Mouse (Mus musculus): ENCODE results near the gene Anpep.
"Not testable (repeated sequence)": the region's sequence is repeated elsewhere in the genome, so short reads cannot be mapped to it uniquely, and the experiment has no call there.

Anpep gene

DNA sequence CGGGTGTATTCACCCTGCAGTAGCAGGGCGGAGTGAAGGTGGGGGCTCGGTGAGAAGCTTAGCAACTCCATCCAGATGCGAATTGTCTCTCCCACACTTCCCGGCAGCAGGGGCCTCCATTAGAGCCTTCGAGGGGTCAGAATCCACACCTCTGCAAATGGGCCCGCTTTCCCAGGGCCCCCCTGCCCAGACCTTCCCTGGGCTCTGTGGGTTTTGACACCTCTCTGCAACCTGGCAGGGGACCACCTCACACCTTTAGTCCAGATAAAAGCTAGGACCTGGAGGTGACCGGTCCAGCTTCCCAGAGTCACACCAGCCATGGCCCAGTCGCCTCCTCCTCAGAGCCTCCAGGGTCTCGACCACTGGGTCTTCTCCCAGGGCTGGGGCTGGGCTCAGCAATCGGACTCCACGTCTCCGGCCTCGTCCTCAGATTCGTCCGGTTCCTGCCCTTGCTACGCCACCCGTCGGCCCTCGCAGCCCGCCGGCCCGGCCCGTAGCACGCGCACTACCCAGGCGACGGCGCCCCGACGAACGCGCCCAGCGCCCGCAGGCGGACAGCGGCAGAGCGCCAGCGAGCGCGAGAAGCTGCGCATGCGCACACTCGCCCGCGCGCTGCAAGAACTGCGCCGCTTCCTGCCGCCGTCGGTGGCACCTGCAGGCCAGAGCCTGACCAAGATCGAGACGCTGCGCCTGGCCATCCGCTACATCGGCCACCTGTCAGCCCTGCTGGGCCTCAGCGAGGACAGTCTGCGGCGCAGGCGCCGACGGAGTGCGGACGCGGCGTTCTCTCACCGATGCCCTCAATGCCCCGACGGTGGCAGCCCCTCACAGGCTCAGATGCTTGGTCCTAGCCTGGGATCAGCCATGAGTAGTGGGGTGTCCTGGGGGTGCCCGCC, 50.0 kb downstream of the Anpep start, which contains the start of gene Mesp2:
Gene Mesp2 (plus strand): TSS at position 117 of the 896 bp plus-strand sequence.
- DNase-seq (ENCODE audit: extremely low spot score, low spot score): peak; percentile 79

GRCm38 (mm10) chr7:79808561-79808960, 52.3 kb downstream of the Anpep start:
- no peak for DNase-seq (ENCODE audit: extremely low spot score, low spot score)

GRCm38 (mm10) chr7:79803887-79804286, 57.0 kb downstream of the Anpep start:
- DNase-seq (ENCODE audit: extremely low spot score, low spot score): no peak

DNA sequence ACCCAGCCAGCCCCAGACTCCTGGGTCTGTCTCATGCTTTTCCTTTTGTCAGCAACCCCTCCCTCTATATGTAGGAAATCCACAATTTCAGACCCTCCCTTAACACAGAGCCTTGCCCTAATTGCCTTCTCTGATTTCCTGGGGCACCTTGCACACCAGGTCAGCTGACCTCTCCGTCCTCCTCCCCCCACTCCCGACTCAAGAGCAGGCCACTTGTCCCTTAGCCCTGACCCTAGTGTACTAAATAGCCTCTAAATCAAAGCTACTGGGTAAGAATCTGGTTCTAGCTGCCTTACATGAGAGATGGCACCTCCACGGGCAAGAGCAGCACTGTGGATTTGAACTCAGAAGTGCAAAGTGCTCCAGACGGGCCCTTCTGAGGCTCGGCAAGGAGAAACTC, 58.8 kb downstream of the Anpep start:
- DNase-seq (ENCODE audit: extremely low spot score, low spot score): no peak

GRCm38 (mm10) chr7:79801391-79801790, 59.5 kb downstream of the Anpep start:
- no peak for DNase-seq (ENCODE audit: extremely low spot score, low spot score)

- DNase-seq (ENCODE audit: extremely low spot score, low spot score): no peak
These were observed 60.5 kb downstream of the Anpep start for GRCm38 (mm10) chr7:79800336-79800735.

GRCm38 (mm10) chr7:79799506-79799905, 61.4 kb downstream of the Anpep start:
- no peak for DNase-seq (ENCODE audit: extremely low spot score, low spot score)

- DNase-seq (ENCODE audit: extremely low spot score, low spot score): peak; percentile 88
These were observed 61.8 kb downstream of the Anpep start for GRCm38 (mm10) chr7:79799048-79799447.

DNA sequence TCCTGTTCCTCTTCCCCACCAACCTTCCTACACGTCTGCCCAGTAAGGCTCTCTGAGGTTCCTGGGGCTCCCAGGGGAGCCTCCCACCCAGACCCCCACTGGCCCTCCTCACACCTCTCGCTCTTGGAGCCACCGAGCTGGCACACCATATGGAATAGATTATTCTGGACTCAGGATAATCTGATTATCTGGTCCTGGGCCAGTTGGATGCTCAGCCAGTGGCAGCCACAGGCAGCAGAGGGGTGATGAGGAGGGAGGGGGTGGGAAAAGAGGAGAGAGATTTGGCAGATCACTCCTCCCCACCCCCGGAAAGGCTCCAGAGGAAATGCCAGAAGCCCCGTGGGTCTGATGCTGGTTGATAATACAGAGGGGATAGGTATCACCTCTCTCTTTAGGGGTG, 62.3 kb downstream of the Anpep start:
- no peak for DNase-seq (ENCODE audit: extremely low spot score, low spot score)

GRCm38 (mm10) chr7:79793688-79794087, 67.2 kb downstream of the Anpep start, which contains the start of gene Mesp1:
Gene Mesp1 (minus strand): TSS chr7:79793788.
- DNase-seq (ENCODE audit: extremely low spot score, low spot score): no peak

DNA sequence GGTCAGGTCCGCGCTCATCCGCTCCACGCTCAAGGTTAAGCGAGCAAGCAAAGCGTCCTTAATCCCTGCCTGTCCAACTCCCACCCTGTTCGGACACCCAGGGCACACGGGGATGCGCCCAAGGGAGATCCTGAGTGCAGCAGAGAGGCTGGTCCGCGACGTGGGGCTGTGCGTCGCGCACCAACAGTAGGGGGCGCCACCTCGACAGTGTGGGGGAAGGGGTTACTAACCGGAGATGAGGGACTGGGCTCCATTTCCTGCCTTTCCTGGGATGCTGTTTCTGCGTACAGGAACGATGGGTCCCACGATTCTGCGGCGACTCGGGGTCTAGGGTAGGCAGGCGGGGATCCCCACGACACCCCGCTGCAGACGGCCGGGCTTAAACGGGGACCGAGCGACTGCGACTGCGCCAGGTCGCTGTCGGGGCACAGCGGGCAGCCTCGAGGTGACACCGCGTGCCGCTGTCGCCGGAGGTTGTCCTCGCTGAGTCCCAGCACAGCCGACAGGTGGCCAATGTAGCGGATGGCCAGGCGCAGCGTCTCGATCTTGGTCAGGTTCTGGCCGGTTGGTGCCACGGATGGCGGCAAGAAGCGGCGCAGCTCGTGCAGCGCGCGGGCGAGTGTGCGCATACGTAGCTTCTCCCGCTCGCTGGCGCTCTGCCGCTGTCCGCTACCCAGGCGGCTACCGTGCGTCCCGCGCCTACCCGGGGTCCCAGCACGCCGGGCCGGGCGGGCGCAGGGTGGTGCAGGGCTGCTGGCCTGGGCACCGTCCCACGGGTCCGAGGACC, 68.0 kb downstream of the Anpep start:
- peak; percentile 72 for DNase-seq (ENCODE audit: extremely low spot score, low spot score)

- DNase-seq (ENCODE audit: extremely low spot score, low spot score): not testable (repeated sequence)
These were observed 71.0 kb downstream of the Anpep start for GRCm38 (mm10) chr7:79789812-79790211.

- DNase-seq (ENCODE audit: extremely low spot score, low spot score): peak; percentile 75
These were observed 74.6 kb downstream of the Anpep start for GRCm38 (mm10) chr7:79786295-79786694.

GRCm38 (mm10) chr7:79782516-79782855, 78.4 kb downstream of the Anpep start:
- DNase-seq (ENCODE audit: extremely low spot score, low spot score): no peak

DNA sequence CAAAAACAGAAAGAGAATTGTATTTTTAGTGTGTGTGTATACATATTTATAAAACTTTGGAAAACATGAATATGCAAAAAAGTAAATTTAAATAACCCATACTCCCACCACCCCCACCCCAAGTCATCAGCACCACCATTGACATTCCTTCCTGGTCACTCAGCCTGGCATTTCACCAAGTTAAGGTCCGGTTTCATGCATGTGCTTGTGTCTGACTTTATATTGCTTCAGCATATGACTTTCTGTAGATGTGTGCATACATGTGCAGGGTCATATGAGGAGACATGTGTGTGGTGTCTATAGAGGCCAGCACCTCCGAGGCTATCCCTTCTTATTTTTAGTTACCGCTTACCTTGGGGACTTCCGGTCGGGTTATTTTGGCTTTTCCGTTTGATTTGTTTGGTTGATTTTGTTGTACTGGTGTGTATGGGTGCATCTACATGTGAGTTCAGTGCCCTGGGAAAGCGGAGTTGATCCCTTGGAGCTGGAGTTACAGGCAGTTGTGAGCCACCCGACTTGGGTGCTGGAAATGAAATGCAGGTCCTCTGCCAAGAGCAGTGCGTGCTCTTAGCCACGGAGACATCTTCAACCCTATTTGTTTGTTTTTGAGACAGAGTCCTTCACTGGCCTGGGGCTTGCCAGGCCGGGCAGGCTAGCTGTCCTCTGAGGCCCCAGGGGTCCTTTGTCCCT, 78.9 kb downstream of the Anpep start:
- no peak for DNase-seq (ENCODE audit: extremely low spot score, low spot score)

DNA sequence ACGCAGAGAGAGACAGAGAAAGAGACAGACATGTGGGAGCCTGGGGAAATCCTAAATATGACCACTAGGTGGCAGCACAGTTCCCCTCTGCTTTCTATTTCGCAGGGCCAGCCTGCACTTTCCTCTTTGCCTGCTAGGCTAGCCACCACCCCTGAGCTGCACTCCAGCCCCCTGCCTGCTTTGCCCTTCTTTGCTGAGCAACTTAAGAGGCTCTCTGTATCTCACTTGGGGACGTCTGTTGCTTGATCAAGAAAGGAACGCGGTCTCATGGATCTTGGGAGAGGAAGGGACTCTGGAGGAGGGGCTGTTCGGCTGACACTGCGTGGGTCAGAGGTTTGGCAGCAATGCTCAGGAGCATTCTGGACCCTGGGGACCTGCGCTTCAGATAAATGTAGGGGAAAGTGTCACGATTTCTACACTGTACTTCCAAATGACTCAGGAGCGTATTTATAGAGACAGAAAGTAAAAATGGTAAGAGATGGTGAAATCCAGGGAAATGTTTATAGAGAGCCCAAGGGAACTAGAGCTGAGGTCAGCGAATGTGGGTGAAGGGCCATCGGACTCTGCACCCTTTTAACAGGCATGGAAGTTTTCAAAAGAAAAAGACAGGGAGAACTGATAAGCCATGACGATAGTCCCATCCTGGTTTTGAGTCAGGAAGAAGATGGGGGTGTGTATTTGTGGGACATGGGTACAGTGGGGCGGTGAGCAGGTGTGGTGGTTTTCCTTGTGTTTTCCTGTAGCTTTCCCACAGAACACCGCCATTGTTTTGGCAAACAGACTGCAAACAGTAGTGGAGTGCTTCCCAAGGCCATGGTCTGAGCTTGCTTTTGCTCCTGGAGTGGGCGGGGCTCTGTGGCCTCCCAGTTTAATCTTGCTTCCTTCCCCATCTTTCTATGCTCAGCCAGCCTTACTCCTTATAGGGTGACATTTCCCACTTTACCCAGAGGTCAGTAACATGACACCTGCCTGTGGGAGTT, 79.9 kb downstream of the Anpep start:
- peak; percentile 79 for DNase-seq (ENCODE audit: extremely low spot score, low spot score)

Data from neural tube, embryonic 10.5 days (tissue).